Mouse (Mus musculus) CH12.LX (cell line): ENCODE measurements at regions not wholly inside any gene's neighbourhood (a gene's known extent, or its start where the extent isn't known, plus 50 kb on each side); places are given as distances from the start of the nearest gene placed in this dataset.

Experiments
- DNase-seq: peaks from one replicate; pipeline ENCODE4 v3.0.0-alpha.2; 2013; ENCODE audit errors: extremely low read depth
- H3K27ac ChIP-seq: 2 replicates; pipeline ENCODE4 v1.5.1; 2012; ENCODE audit warnings: low read depth, mild to moderate bottlenecking, control low read depth, moderate library complexity; ENCODE audit not compliant: insufficient read depth
- H3K27me3 ChIP-seq: replicated peaks from 2 replicates; pipeline ENCODE3; 2012; ENCODE audit warnings: inconsistent platforms
- H3K36me3 ChIP-seq, 2 experiments: replicated peaks in 1 of 2; 2 replicates each; pipeline versions ENCODE3 to v1.6.1; 2012; ENCODE audit warnings: inconsistent platforms in 1 of 2, low read length in 1 of 2, mild to moderate bottlenecking in 1 of 2, mixed read lengths in 1 of 2, moderate library complexity in 1 of 2; ENCODE audit not compliant: control insufficient read depth in 1 of 2, insufficient read depth in 1 of 2
- H3K4me1 ChIP-seq, 2 experiments: 2 replicates each; pipeline ENCODE4 v1.6.1; 2012; ENCODE audit warnings: inconsistent platforms in 1 of 2, moderate library complexity in 1 of 2; ENCODE audit not compliant: insufficient read depth in 2 of 2, control insufficient read depth in 1 of 2
- H3K4me2 ChIP-seq: 2 replicates; pipeline ENCODE4 v1.6.1; 2012; ENCODE audit warnings: low read depth, mild to moderate bottlenecking, control low read depth; ENCODE audit not compliant: poor library complexity, insufficient read depth, severe bottlenecking
- H3K4me3 ChIP-seq, 3 experiments: fragments of 150-350 bp in 1 of 3; sonication (generic) in 1 of 3; replicated peaks in 1 of 3; 2 replicates each; pipeline versions ENCODE3 to v1.5.1; 2011 to 2012; ENCODE audit warnings: low read depth in 2 of 3, low read length in 2 of 3, mild to moderate bottlenecking in 2 of 3, moderate library complexity in 2 of 3, control low read depth in 1 of 3, improper control_type of control experiment in 1 of 3, inconsistent platforms in 1 of 3, mixed read lengths in 1 of 3; ENCODE audit not compliant: poor library complexity in 1 of 3
- H3K79me2 ChIP-seq: replicated peaks from 2 replicates; pipeline ENCODE4 v1.6.1; 2012; ENCODE audit warnings: mild to moderate bottlenecking, moderate library complexity; ENCODE audit not compliant: control insufficient read depth, poor library complexity, insufficient read depth, severe bottlenecking; ENCODE audit errors: extremely low read depth
- H3K9ac ChIP-seq: 2 replicates; pipeline ENCODE4 v1.6.1; 2012; ENCODE audit warnings: low read depth, mild to moderate bottlenecking, control low read depth, moderate library complexity; ENCODE audit not compliant: insufficient read depth
- H3K9me3 ChIP-seq: replicated peaks from 2 replicates; pipeline ENCODE3; 2012; ENCODE audit warnings: low read length, inconsistent platforms, mixed read lengths
- BHLHE40 ChIP-seq: IDR thresholded peaks from 2 replicates; pipeline ENCODE4 v1.6.1; 2011; ENCODE audit warnings: mild to moderate bottlenecking, low read depth, low read length, improper control_type of control experiment
- CHD1 ChIP-seq: IDR thresholded peaks from 2 replicates; pipeline ENCODE4 v1.6.1; 2012; ENCODE audit warnings: low read depth, low read length, improper control_type of control experiment, inconsistent platforms
- CHD2 ChIP-seq: IDR thresholded peaks from 2 replicates; pipeline ENCODE4 v1.6.1; 2011; ENCODE audit warnings: low read length, improper control_type of control experiment
- CTCF ChIP-seq, 2 experiments: IDR thresholded peaks in 1 of 2; conservative IDR thresholded peaks in 1 of 2; 2 replicates each; pipeline ENCODE4 v1.5.1; 2011 to 2012; ENCODE audit warnings: low read depth in 2 of 2, low read length in 2 of 2, improper control_type of control experiment in 1 of 2, inconsistent platforms in 1 of 2, mild to moderate bottlenecking in 1 of 2, moderate library complexity in 1 of 2
- ELF1 ChIP-seq: IDR thresholded peaks from 2 replicates; pipeline ENCODE4 v1.6.1; 2014; ENCODE audit warnings: low read depth, mild to moderate bottlenecking, inconsistent platforms, low read length, improper control_type of control experiment
- EP300 ChIP-seq: IDR thresholded peaks from 2 replicates; pipeline ENCODE4 v1.6.1; 2011; ENCODE audit warnings: low read length, improper control_type of control experiment
- GABPA ChIP-seq: IDR thresholded peaks from 2 replicates; pipeline ENCODE4 v1.6.1; 2012; ENCODE audit warnings: low read depth, low read length, improper control_type of control experiment, inconsistent platforms; ENCODE audit not compliant: insufficient replicate concordance
- JUND ChIP-seq: conservative IDR thresholded peaks from 2 replicates; pipeline ENCODE4 v1.6.1; 2011; ENCODE audit warnings: low read depth, low read length, improper control_type of control experiment
- MAZ ChIP-seq: IDR thresholded peaks from 2 replicates; pipeline ENCODE4 v1.6.1; 2012; ENCODE audit warnings: low read depth, mild to moderate bottlenecking, inconsistent platforms, low read length, improper control_type of control experiment, moderate library complexity
- NRF1 ChIP-seq: IDR thresholded peaks from 2 replicates; pipeline ENCODE4 v1.6.1; 2014; ENCODE audit warnings: low read depth, mild to moderate bottlenecking, inconsistent platforms, low read length, improper control_type of control experiment, moderate library complexity
- PAX5 ChIP-seq: IDR thresholded peaks from 2 replicates; pipeline ENCODE4 v1.6.1; 2012; ENCODE audit warnings: low read length, inconsistent platforms, mixed read lengths
- RAD21 ChIP-seq: IDR thresholded peaks from 2 replicates; pipeline ENCODE4 v1.6.1; 2011; ENCODE audit warnings: low read depth, mild to moderate bottlenecking, low read length, improper control_type of control experiment, moderate library complexity
- SIN3A ChIP-seq: IDR thresholded peaks from 2 replicates; pipeline ENCODE4 v1.6.1; 2012; ENCODE audit warnings: low read length, improper control_type of control experiment, inconsistent platforms
- TBP ChIP-seq: conservative IDR thresholded peaks from 2 replicates; pipeline ENCODE4 v1.6.1; 2011; ENCODE audit warnings: low read depth, low read length, improper control_type of control experiment
- TCF12 ChIP-seq: IDR thresholded peaks from 2 replicates; pipeline ENCODE4 v1.6.1; 2014; ENCODE audit warnings: low read depth, mild to moderate bottlenecking, inconsistent platforms, low read length, improper control_type of control experiment
- USF1 ChIP-seq: IDR thresholded peaks from 2 replicates; pipeline ENCODE4 v1.6.1; 2014; ENCODE audit warnings: low read depth, mild to moderate bottlenecking, inconsistent platforms, low read length, improper control_type of control experiment
- USF2 ChIP-seq: conservative IDR thresholded peaks from 2 replicates; pipeline ENCODE4 v1.6.1; 2011; ENCODE audit warnings: low read depth, low read length, improper control_type of control experiment
- ZC3H11A ChIP-seq: IDR thresholded peaks from 2 replicates; pipeline ENCODE4 v1.6.1; 2012; ENCODE audit warnings: low read depth, mild to moderate bottlenecking, inconsistent platforms, low read length, improper control_type of control experiment
- ZMIZ1 ChIP-seq: IDR thresholded peaks from 2 replicates; pipeline ENCODE4 v1.6.1; 2012; ENCODE audit warnings: low read depth, mild to moderate bottlenecking, inconsistent platforms, low read length, improper control_type of control experiment
- dilution Hi-C: fragments of 300-500 bp; cut with MboI; formaldehyde crosslinking; loops from 2 replicates; pipeline ENCODE4 v1.14.3; 2020; ENCODE audit warnings: low sequenced_read_pairs; ENCODE audit not compliant: extremely low pct_unique_long_range_greater_than_20kb, extremely low pct_ligation_motif_present
- in situ Hi-C: fragments of 300-500 bp; cut with MboI; formaldehyde crosslinking; loops from 3 replicates; pipeline ENCODE4 v1.14.3; 2019; ENCODE audit warnings: low sequenced_read_pairs, low pct_ligation_motif_present, low pct_unique_long_range_greater_than_20kb, mixed read lengths

GRCm38 (mm10) chr2:11118625-11119024, 53.3 kb upstream of the Prkcq start:
- no peak overlapping the region for H3K4me2 ChIP-seq
- dilution Hi-C loops (no loop called here), in situ Hi-C loops (loop anchor here (10.0 kb wide), 1 partner anchor 166 kb away; no protein-coding TSS in a partner anchor)
- H3K27me3 ChIP-seq = no peaks in the 10 kb centered on the region
- TF ChIP-seq MAZ = no peak
- no peak for TF ChIP-seq USF2
- TF ChIP-seq PAX5 = no peak
- no peak for TF ChIP-seq ZMIZ1
- no peak for TF ChIP-seq CHD1
- no peak for TF ChIP-seq ZC3H11A
- no peak for TF ChIP-seq BHLHE40
- TF ChIP-seq JUND = no peak
- TF ChIP-seq NRF1 = no peak
- no peak for TF ChIP-seq GABPA
- no peak for TF ChIP-seq USF1
- TF ChIP-seq EP300 = no peak
- no peak for TF ChIP-seq ELF1
- no peaks in the 10 kb centered on the region for H3K79me2 ChIP-seq
- no peaks in the 10 kb centered on the region for H3K9me3 ChIP-seq
- H3K4me1 ChIP-seq = no peaks in the 10 kb centered on the region
- H3K9ac ChIP-seq = no peak overlapping the region
- no peaks in the 10 kb centered on the region for H3K36me3 ChIP-seq
- H3K4me3 ChIP-seq = no peak overlapping the region
- DNase-seq = no peak
- no peak overlapping the region for H3K27ac ChIP-seq

GRCm38 (mm10) chr2:11119301-11119700, 52.6 kb upstream of the Prkcq start:
- dilution Hi-C loops (no loop called here), in situ Hi-C loops (loop anchor here (10.0 kb wide), 1 partner anchor 166 kb away; no protein-coding TSS in a partner anchor)
- Histone ChIP-seq H3K79me2 (no peaks in the 10 kb centered on the region), H3K4me3 (no peak overlapping the region), H3K9me3 (no peaks in the 10 kb centered on the region), H3K9ac (no peak overlapping the region), H3K27me3 (no peaks in the 10 kb centered on the region), H3K4me1 (no peaks in the 10 kb centered on the region), H3K36me3 (no peaks in the 10 kb centered on the region), H3K4me2 (no peak overlapping the region), H3K27ac (no peak overlapping the region)
- TF ChIP-seq PAX5 (no peak), TCF12 (no peak), CTCF (conservative IDR thresholded peaks at IDR 0.05 in 1 of 2, IDR thresholded peaks at IDR 0.05 in 1 of 2; ENCODE audit: low read depth in 2 of 2, low read length in 2 of 2) (no peak), ZMIZ1 (no peak), USF1 (no peak), SIN3A (no peak), NRF1 (no peak), EP300 (no peak), RAD21 (no peak), TBP (no peak), CHD2 (no peak), ELF1 (no peak)
- DNase-seq = no peak
